Mouse (Mus musculus) liver, postnatal 0 days (tissue): ENCODE results near the gene Otc. TPM values are rescaled to one million over a fixed set of nuclear protein-coding genes. Genes with fewer than 3 reads are reported as not detected.
A peak's percentile ranks its signal among the peaks of the same experiment; 100 is the strongest.

Source experiments
- ATAC-seq: fragments of 200-750 bp; cut with Nextera tagmentation; 2 replicates; pipeline ENCODE4 v1.8.0; 2017; ENCODE audit warnings: mild to moderate bottlenecking, moderate library complexity
- DNase-seq: peaks from one replicate; pipeline ENCODE4 v3.0.0-alpha.2; 2016
- H3K27ac ChIP-seq: fragments of 300-500 bp; sonication (generic); 2 replicates; pipeline ENCODE4 v1.5.1; 2014; ENCODE audit warnings: antibody characterized with exemption, moderate library complexity, mild to moderate bottlenecking, low read depth
- H3K27me3 ChIP-seq: fragments of 300-500 bp; sonication (generic); 2 replicates; pipeline ENCODE4 v1.6.1; 2014; ENCODE audit warnings: low read length, control low read depth, mixed read lengths; ENCODE audit not compliant: insufficient read depth
- H3K36me3 ChIP-seq: fragments of 300-500 bp; sonication (generic); replicated peaks from 2 replicates; pipeline ENCODE4 v1.6.1; 2014; ENCODE audit warnings: mild to moderate bottlenecking, control low read depth, low read length, moderate library complexity, mixed read lengths; ENCODE audit not compliant: insufficient read depth
- H3K4me1 ChIP-seq: fragments of 300-500 bp; sonication (generic); 2 replicates; pipeline ENCODE4 v1.6.1; 2014; ENCODE audit warnings: antibody characterized with exemption, mild to moderate bottlenecking, control low read depth; ENCODE audit not compliant: insufficient read depth
- H3K4me2 ChIP-seq: fragments of 300-500 bp; sonication (generic); 2 replicates; pipeline ENCODE4 v1.6.1; 2014; ENCODE audit warnings: low read depth, mild to moderate bottlenecking, low read length, moderate library complexity, mixed read lengths
- H3K4me3 ChIP-seq: fragments of 300-500 bp; sonication (generic); 2 replicates; pipeline ENCODE4 v1.5.1; 2014; ENCODE audit warnings: low read depth, low read length
- H3K9ac ChIP-seq: fragments of 300-500 bp; sonication (generic); replicated peaks from 2 replicates; pipeline ENCODE4 v1.6.1; 2014; ENCODE audit warnings: mild to moderate bottlenecking, moderate library complexity
- H3K9me3 ChIP-seq: fragments of 300-500 bp; sonication (generic); 2 replicates; pipeline ENCODE4 v1.6.1; 2016; ENCODE audit warnings: mild to moderate bottlenecking, control low read depth, low read length, mixed read lengths
- CTCF ChIP-seq: sonication (generic); IDR thresholded peaks from 2 replicates; pipeline ENCODE4 v1.5.1; 2016; ENCODE audit warnings: antibody characterized with exemption, low read depth
- EP300 ChIP-seq: IDR thresholded peaks from 2 replicates; pipeline ENCODE4 v1.6.1; 2016; ENCODE audit warnings: antibody characterized with exemption, low read depth, mild to moderate bottlenecking
- WGBS: fragments of 180-500 bp; shearing (Covaris S2); extraction: QIAGEN DNeasy Blood & Tissue Kit; methylation state at CpG from one replicate; pipeline ENCODE4 v1.1.7; 2014; ENCODE audit not compliant: insufficient replicate concordance; 5-methylcytosine and 5-hydroxymethylcytosine counted together
- polyA plus RNA-seq: library from polyadenylated mRNA; unstranded; fragments of >200 nt; fragmentation: Nextera tagmentation; extraction: Ambion mirVana; gene quantifications from 2 replicates; pipeline ENCODE4 v1.2.1, GENCODE M21; 2015

The Otc gene
- polyA plus RNA-seq, 1 experiment from 2014 or later = 86.1 TPM

DNA sequence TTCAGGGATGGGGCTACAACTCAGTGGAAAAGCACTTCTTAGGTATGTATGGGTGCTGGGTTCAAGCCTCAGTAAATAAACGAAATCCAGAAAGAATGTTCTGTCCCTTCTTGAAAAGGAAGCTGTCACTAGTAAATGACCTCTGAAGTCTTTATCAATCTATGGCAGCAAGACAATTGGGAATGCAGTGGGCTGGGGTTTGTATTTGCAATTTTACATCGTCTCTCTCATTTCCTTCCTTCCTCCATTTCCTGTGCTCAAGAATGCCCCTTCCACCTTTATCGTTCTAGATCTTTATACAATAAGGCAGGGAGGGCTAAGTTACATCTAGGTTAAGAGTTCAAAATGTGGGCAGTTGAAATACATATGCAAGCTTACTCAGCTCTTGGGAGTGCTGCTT, 17.5 kb upstream of the Otc start:
- Histone ChIP-seq H3K4me1 (no peaks in the 10 kb centered on the region), H3K27ac (no peak overlapping the region), H3K9me3 (no peaks in the 10 kb centered on the region), H3K36me3 (no peaks in the 10 kb centered on the region), H3K4me3 (no peak overlapping the region), H3K27me3 (no peaks in the 10 kb centered on the region), H3K9ac (no peak overlapping the region), H3K4me2 (no peak overlapping the region)
- TF ChIP-seq CTCF = no peak
- TF ChIP-seq EP300 = no peak
- ATAC-seq (no peak), DNase-seq (no peak)
- WGBS = 49% methylated on average over 3 of the region's 3 CpGs

DNA sequence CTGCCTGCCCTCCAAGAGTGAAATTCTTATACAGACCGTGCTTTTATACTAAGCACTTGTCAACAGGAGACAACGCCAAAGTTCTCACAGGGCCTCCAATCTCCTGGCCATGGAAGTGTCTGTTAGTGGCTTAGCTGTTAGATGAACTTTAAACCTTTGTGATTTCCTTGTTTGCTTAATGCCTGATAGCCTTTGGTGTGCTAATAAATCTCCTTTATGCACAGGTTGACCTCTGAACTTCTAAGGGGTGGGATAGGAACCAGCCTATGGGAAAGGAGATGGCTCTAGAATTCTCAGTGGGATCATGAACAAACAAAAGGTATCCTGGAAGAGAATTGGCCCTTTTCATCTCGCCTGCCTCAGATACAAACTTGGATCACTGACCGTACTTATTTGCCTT, 12.6 kb upstream of the Otc start:
- TF ChIP-seq EP300 (peak; percentile 77; the same call in 1 of the 2 replicates), CTCF (no peak)
- no peaks in the 10 kb centered on the region for H3K27me3 ChIP-seq
- no peak overlapping the region for H3K9ac ChIP-seq
- DNase-seq (no peak), ATAC-seq (peak; percentile 97)
- WGBS = 42% methylated on average over 4 of the region's 4 CpGs
- no peaks in the 10 kb centered on the region for H3K36me3 ChIP-seq
- H3K4me3 ChIP-seq = no peak overlapping the region
- H3K4me1 ChIP-seq = no peaks in the 10 kb centered on the region
- H3K4me2 ChIP-seq = no peak overlapping the region
- peak overlapping the region; percentile 82 for H3K27ac ChIP-seq
- H3K9me3 ChIP-seq = no peaks in the 10 kb centered on the region

DNA sequence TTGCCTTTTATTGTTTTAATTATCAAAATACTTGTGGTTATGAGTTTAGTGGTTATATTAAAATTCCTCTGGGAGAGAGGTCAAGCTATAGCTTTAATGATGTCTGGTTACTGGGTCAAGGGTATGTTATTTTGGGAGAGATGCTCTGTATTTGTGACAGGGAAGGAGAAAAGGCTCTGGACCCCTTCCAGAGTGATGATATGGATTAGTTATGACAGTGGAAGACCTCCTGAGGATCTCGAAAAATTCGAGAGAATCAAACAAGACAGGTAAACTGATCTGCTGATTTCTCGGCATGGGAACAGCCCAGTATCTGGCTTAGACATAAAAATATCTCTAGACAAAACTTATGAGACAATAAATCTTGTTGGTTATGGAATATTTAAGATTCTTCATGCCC, 8.2 kb upstream of the Otc start:
- DNase-seq = no peak
- no peak for TF ChIP-seq EP300
- Histone ChIP-seq H3K4me1 (no peaks in the 10 kb centered on the region), H3K27me3 (no peaks in the 10 kb centered on the region), H3K4me3 (no peak overlapping the region), H3K9me3 (no peaks in the 10 kb centered on the region), H3K9ac (no peak overlapping the region), H3K4me2 (no peak overlapping the region), H3K27ac (no peak overlapping the region), H3K36me3 (no peaks in the 10 kb centered on the region)
- WGBS = 51% methylated on average over 3 of the region's 3 CpGs
- no peak for ATAC-seq

DNA sequence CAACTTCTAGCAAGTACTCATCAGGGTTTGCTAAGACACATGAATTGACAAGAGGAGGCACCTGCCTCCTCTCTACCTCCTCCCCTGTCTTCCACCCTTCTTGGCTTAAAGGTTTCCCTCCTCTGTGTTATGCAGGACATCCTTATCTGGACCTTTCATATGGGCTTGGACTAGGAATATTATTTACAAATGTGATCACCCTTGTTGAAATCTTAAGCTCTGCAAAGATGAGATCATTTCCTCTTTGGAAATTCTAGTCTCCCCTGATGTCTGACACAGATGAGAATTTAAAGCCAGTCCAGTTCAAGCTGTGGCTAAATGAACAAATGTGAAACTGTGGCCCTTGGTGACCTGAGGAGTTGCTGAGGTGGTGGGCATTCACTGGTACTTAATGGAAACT, 748 bp upstream of the Otc start:
- ATAC-seq (no peak), DNase-seq (no peak)
- Histone ChIP-seq H3K4me3 (no peak overlapping the region), H3K36me3 (no peaks in the 10 kb centered on the region), H3K9ac (no peak overlapping the region), H3K9me3 (no peaks in the 10 kb centered on the region), H3K4me1 (no peaks in the 10 kb centered on the region; the same call in 1 of the 2 replicates), H3K27ac (no peak overlapping the region), H3K27me3 (no peaks in the 10 kb centered on the region), H3K4me2 (no peak overlapping the region)
- TF ChIP-seq EP300 (no peak), CTCF (no peak)

DNA sequence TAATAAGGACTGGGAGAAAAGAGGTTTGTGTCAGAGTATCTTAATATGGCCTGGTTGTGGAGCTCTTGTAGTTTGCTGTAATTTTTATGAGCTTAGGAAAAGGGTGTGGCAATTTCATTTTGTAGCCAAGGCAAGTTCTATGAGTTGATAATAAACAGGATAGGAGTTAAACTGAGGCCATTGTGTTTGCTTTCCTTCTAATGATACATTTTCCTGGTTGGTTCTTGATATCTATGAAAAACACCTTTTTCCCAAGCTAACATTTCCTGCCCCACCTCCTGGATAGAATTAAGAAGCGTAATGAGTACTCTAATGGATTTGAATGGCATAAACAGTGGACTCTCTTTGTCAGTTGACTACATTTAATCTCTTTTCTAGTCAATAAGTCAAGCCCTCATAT, 5.7 kb downstream of the Otc start:
- no peak for DNase-seq
- WGBS = 64% methylated on average over 1 of the region's 1 CpGs

DNA sequence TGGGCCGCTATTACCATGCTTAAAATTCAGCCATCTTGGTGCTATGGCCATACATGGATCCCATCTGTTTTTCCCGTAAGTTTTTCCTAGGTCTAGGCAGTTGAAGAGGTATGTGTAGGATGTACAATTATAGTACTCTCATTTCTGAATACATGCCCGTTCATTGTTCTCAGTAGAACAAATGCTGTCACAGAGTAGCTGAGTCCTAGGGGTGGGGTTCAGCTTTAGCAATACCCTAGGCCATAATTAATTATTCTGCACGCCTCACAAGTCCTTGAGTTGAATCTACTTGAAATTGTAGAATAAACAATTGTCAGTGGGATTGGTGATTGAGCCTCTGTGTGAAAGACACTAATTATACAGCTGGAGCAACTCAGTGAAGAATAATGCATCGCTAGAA, 6.2 kb downstream of the Otc start:
- Histone ChIP-seq H3K36me3 (no peaks in the 10 kb centered on the region), H3K4me3 (no peak overlapping the region), H3K4me2 (no peak overlapping the region), H3K9me3 (no peaks in the 10 kb centered on the region), H3K4me1 (no peaks in the 10 kb centered on the region), H3K27ac (no peak overlapping the region), H3K9ac (no peak overlapping the region), H3K27me3 (no peaks in the 10 kb centered on the region)
- ATAC-seq (no peak), DNase-seq (no peak)
- WGBS = 67% methylated on average over 5 of the region's 5 CpGs
- no peak for TF ChIP-seq EP300
- TF ChIP-seq CTCF = no peak

More for the DNA sequence above, 5.7 kb downstream of the Otc start:
- ATAC-seq = no peak
- Histone ChIP-seq H3K4me2 (no peak overlapping the region), H3K4me1 (no peaks in the 10 kb centered on the region), H3K27me3 (no peaks in the 10 kb centered on the region), H3K4me3 (no peak overlapping the region), H3K27ac (no peak overlapping the region), H3K9me3 (no peaks in the 10 kb centered on the region), H3K9ac (no peak overlapping the region), H3K36me3 (no peaks in the 10 kb centered on the region)
- no peak for TF ChIP-seq CTCF
- TF ChIP-seq EP300 = no peak

DNA sequence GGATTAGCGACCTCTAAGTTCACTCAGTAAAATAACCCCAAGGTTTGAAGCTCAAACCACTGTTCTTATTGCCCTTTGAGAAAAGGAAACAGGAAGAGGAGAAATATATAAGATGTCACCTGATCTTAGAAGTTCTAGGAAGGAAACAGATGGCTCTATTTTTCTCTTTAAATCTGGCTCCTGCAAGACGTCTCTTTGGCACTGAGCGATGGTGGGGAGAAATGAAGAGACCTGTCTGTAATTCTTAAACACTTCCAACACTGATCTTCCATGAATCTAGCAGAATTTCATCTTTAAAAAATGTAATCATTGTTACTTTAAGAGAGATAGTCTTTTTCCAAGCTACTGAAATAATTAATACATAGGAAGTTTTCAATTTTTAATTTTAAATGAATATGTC, 16.2 kb downstream of the Otc start:
- ATAC-seq = no peak

More for the DNA sequence above, 16.2 kb downstream of the Otc start:
- Histone ChIP-seq H3K36me3 (no peaks in the 10 kb centered on the region), H3K27me3 (no peaks in the 10 kb centered on the region), H3K9ac (no peak overlapping the region), H3K4me1 (no peaks in the 10 kb centered on the region), H3K4me3 (no peak overlapping the region), H3K4me2 (no peak overlapping the region), H3K27ac (no peak overlapping the region), H3K9me3 (no peaks in the 10 kb centered on the region)
- TF ChIP-seq EP300 = no peak
- TF ChIP-seq CTCF = no peak
- DNase-seq = no peak
- 54% methylated on average over 3 of the region's 3 CpGs for WGBS
